Mouse (Mus musculus): ENCODE results near the gene Atn1. TPM values are rescaled to one million over a fixed set of nuclear protein-coding genes. Genes with fewer than 3 reads are reported as not detected.
A peak's percentile ranks its signal among the peaks of the same experiment; 100 is the strongest.

Gene Atn1
- polyA plus RNA-seq, 1 experiment from 2014 or later = 16.8 TPM

- WGBS = 61% methylated on average over 8 of the region's 8 CpGs
- ATAC-seq (ENCODE audit: low FRiP score, low read depth) = no peak
- Histone ChIP-seq H3K4me1 (no peaks in the 10 kb centered on the region), H3K4me3 (no peak overlapping the region), H3K27me3 (replicated peaks) (no peaks in the 10 kb centered on the region), H3K36me3 (no peaks in the 10 kb centered on the region), H3K9me3 (no peaks in the 10 kb centered on the region), H3K9ac (no peak overlapping the region), H3K4me2 (replicated peaks) (no peak overlapping the region), H3K27ac (no peak overlapping the region)
Measured at GRCm38 (mm10) chr6:124786756-124787420, 30.6 kb upstream of the Atn1 start.

GRCm38 (mm10) chr6:124782436-124782835, 26.1 kb upstream of the Atn1 start:
- H3K4me3 ChIP-seq = no peak overlapping the region

GRCm38 (mm10) chr6:124780917-124781316, 24.6 kb upstream of the Atn1 start:
- no peak overlapping the region for H3K4me2 ChIP-seq (replicated peaks)
- WGBS = 93% methylated on average over 7 of the region's 7 CpGs
- peaks cover 8% of the 10 kb centered on the region for H3K27me3 ChIP-seq (replicated peaks)
- no peak overlapping the region for H3K4me3 ChIP-seq
- H3K9me3 ChIP-seq = no peaks in the 10 kb centered on the region
- H3K27ac ChIP-seq = no peak overlapping the region
- H3K9ac ChIP-seq = no peak overlapping the region
- no peaks in the 10 kb centered on the region for H3K36me3 ChIP-seq
- peaks cover 12% of the 10 kb centered on the region for H3K4me1 ChIP-seq
- ATAC-seq (ENCODE audit: low FRiP score, low read depth) = no peak

More at GRCm38 (mm10) chr6:124782436-124782835, 26.1 kb upstream of the Atn1 start:
- H3K36me3 ChIP-seq = no peaks in the 10 kb centered on the region
- no peaks in the 10 kb centered on the region for H3K9me3 ChIP-seq
- 30% methylated on average over 6 of the region's 6 CpGs for WGBS
- ATAC-seq (ENCODE audit: low FRiP score, low read depth) = no peak
- H3K27ac ChIP-seq = no peak overlapping the region
- H3K27me3 ChIP-seq (replicated peaks) = peaks cover 8% of the 10 kb centered on the region
- no peak overlapping the region for H3K9ac ChIP-seq
- H3K4me2 ChIP-seq (replicated peaks) = peak overlapping the region; percentile 22; the same call in 1 of the 2 replicates
- peaks cover 12% of the 10 kb centered on the region for H3K4me1 ChIP-seq

GRCm38 (mm10) chr6:124779984-124780416, 23.7 kb upstream of the Atn1 start:
- no peak overlapping the region for H3K27ac ChIP-seq
- peak overlapping the region; percentile 70 for H3K4me2 ChIP-seq (replicated peaks)
- H3K4me1 ChIP-seq = peaks cover 12% of the 10 kb centered on the region
- WGBS = 4% methylated on average over 10 of the region's 10 CpGs
- peak overlapping the region; percentile 29 for H3K4me3 ChIP-seq
- ATAC-seq (ENCODE audit: low FRiP score, low read depth) = peak; percentile 26
- H3K36me3 ChIP-seq = no peaks in the 10 kb centered on the region
- no peaks in the 10 kb centered on the region for H3K9me3 ChIP-seq
- peaks cover 8% of the 10 kb centered on the region for H3K27me3 ChIP-seq (replicated peaks)
- 0 out of 2 replicates have a peak overlapping the region, but pooled peaks have one; percentile 22 for H3K9ac ChIP-seq

- Histone ChIP-seq H3K9me3 (no peaks in the 10 kb centered on the region), H3K36me3 (no peaks in the 10 kb centered on the region), H3K27me3 (replicated peaks) (peaks cover 8% of the 10 kb centered on the region), H3K4me2 (replicated peaks) (peak within 1 kb of the TSS; percentile 70), H3K4me3 (peak within 1 kb of the TSS; percentile 29), H3K27ac (no peak within 1 kb of the TSS), H3K9ac (0 out of 2 replicates have a peak within 1 kb of the TSS, but pooled peaks have one; percentile 22), H3K4me1 (peaks cover 12% of the 10 kb centered on the region)
- peak; percentile 55 for ATAC-seq (ENCODE audit: low FRiP score, low read depth)
- whole genome bisulfite sequencing = 4% methylated on average over 23 of the region's 23 CpGs
Measured at GRCm38 (mm10) chr6:124779222-124779983, 23.1 kb upstream of the Atn1 start, which contains the start of gene Lrrc23. Gene Lrrc23 (minus strand): TSS chr6:124779727.

- ATAC-seq (ENCODE audit: low FRiP score, low read depth) = no peak
- WGBS = 89% methylated on average over 15 of the region's 15 CpGs
- Histone ChIP-seq H3K9ac (no peak overlapping the region), H3K9me3 (no peaks in the 10 kb centered on the region), H3K4me3 (no peak overlapping the region), H3K4me1 (peaks cover 16% of the 10 kb centered on the region), H3K27ac (no peak overlapping the region), H3K36me3 (no peaks in the 10 kb centered on the region), H3K4me2 (replicated peaks) (no peak overlapping the region), H3K27me3 (replicated peaks) (peaks cover 14% of the 10 kb centered on the region)
Measured at GRCm38 (mm10) chr6:124770511-124770910, 14.2 kb upstream of the Atn1 start.

- ATAC-seq (ENCODE audit: low FRiP score, low read depth) = 0 out of 2 replicates have a peak, but pooled peaks have one; percentile 14
- H3K4me1 ChIP-seq = peaks cover 16% of the 10 kb centered on the region
Measured at GRCm38 (mm10) chr6:124770013-124770412, 13.7 kb upstream of the Atn1 start.

GRCm38 (mm10) chr6:124769101-124769765, 12.9 kb upstream of the Atn1 start, which contains the start of gene Eno2:
Gene Eno2 (minus strand): TSS chr6:124769673.
- Histone ChIP-seq H3K4me2 (replicated peaks) (peak within 1 kb of the TSS; percentile 71), H3K36me3 (no peaks in the 10 kb centered on the region), H3K4me1 (peaks cover 16% of the 10 kb centered on the region), H3K4me3 (peak within 1 kb of the TSS; percentile 44), H3K9ac (peak within 1 kb of the TSS; percentile 59), H3K27me3 (replicated peaks) (peaks cover 14% of the 10 kb centered on the region), H3K9me3 (no peaks in the 10 kb centered on the region), H3K27ac (no peak within 1 kb of the TSS)
- peak; percentile 84 for ATAC-seq (ENCODE audit: low FRiP score, low read depth)
- WGBS = under 1% methylated on average over 54 of the region's 54 CpGs

More at GRCm38 (mm10) chr6:124770013-124770412, 13.7 kb upstream of the Atn1 start:
- Histone ChIP-seq H3K9me3 (no peaks in the 10 kb centered on the region), H3K4me3 (peak overlapping the region; percentile 44), H3K36me3 (no peaks in the 10 kb centered on the region), H3K4me2 (replicated peaks) (peak overlapping the region; percentile 71), H3K27ac (no peak overlapping the region), H3K27me3 (replicated peaks) (peaks cover 14% of the 10 kb centered on the region), H3K9ac (no peak overlapping the region)
- 55% methylated on average over 7 of the region's 7 CpGs for WGBS

DNA sequence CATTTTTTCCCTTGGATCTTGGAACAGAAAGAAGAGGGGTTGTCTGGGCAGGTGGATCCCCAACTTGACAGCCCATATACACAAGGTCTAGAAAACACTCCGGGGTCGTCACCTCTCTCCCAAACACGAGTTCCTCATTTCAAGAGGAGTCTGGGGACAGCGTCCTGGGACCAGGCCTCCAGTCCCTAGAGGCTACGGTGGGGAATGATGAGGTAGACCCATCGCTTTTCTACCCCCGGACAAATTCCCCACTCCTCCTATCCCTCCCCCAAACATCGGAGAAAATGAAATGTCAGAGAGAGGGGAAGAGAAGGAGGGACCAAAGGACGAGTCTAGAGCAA, 12.3 kb upstream of the Atn1 start:
- no peak overlapping the region for H3K27ac ChIP-seq

GRCm38 (mm10) chr6:124767920-124768703, 11.8 kb upstream of the Atn1 start:
- H3K27ac ChIP-seq = no peak overlapping the region
- peaks cover 14% of the 10 kb centered on the region for H3K27me3 ChIP-seq (replicated peaks)
- 25% methylated on average over 19 of the region's 19 CpGs for WGBS
- no peaks in the 10 kb centered on the region for H3K36me3 ChIP-seq
- no peaks in the 10 kb centered on the region for H3K9me3 ChIP-seq
- 0 out of 2 replicates have a peak overlapping the region, but pooled peaks have one; percentile 59 for H3K9ac ChIP-seq
- ATAC-seq (ENCODE audit: low FRiP score, low read depth) = 0 out of 2 replicates have a peak, but pooled peaks have one; percentile 21
- H3K4me3 ChIP-seq = peak overlapping the region; percentile 44
- H3K4me1 ChIP-seq = peaks cover 16% of the 10 kb centered on the region
- H3K4me2 ChIP-seq (replicated peaks) = peak overlapping the region; percentile 71

More for the DNA sequence above, 12.3 kb upstream of the Atn1 start:
- 5% methylated on average over 9 of the region's 9 CpGs for WGBS
- H3K4me3 ChIP-seq = peak overlapping the region; percentile 44
- H3K27me3 ChIP-seq (replicated peaks) = peaks cover 14% of the 10 kb centered on the region
- no peaks in the 10 kb centered on the region for H3K36me3 ChIP-seq
- peak overlapping the region; percentile 71 for H3K4me2 ChIP-seq (replicated peaks)
- peak overlapping the region; percentile 59; the same call in 1 of the 2 replicates for H3K9ac ChIP-seq
- ATAC-seq (ENCODE audit: low FRiP score, low read depth) = peak; percentile 4
- H3K9me3 ChIP-seq = no peaks in the 10 kb centered on the region
- H3K4me1 ChIP-seq = peaks cover 16% of the 10 kb centered on the region

DNA sequence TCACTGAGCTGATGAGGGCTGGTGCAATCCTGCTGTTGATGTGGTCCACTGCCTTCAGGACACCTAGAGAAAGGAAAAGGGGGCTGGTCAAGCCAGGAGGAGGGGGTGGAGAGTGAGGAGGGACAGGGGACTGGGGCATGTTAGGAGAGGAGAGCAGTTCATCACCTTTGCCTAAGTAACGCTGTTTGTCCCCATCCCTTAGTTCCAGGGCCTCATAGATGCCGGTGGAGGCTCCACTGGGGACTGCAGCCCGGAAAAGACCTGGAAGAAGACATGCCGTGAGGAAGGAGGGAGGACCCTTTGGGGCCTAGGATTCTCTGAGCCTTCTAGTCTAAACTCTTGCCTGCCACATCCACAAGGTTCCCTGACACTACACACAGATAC, 11.2 kb upstream of the Atn1 start:
- ATAC-seq (ENCODE audit: low FRiP score, low read depth) = no peak
- Histone ChIP-seq H3K4me2 (replicated peaks) (peak overlapping the region; percentile 71; the same call in 1 of the 2 replicates), H3K9me3 (no peaks in the 10 kb centered on the region), H3K36me3 (no peaks in the 10 kb centered on the region), H3K27me3 (replicated peaks) (peaks cover 14% of the 10 kb centered on the region), H3K4me1 (peaks cover 16% of the 10 kb centered on the region), H3K9ac (no peak overlapping the region), H3K27ac (no peak overlapping the region), H3K4me3 (no peak overlapping the region)
- 33% methylated on average over 4 of the region's 4 CpGs for WGBS

All from neural tube, embryonic 12.5 days (tissue).